Mouse (Mus musculus) CD4-positive naive resting alpha-beta T cell, adult 76 days (primary cell): ENCODE measurements around the gene Hexim2. TPM values are rescaled to one million over a fixed set of nuclear protein-coding genes. Genes with fewer than 3 reads are reported as not detected.

ENCODE experiments used
- total RNA-seq: library from RNA; stranded (reverse); gene quantifications from one replicate; pipeline ENCODE4 v1.2.4, GENCODE M21; 2023

Gene Hexim2
- 3.3 TPM for total RNA-seq

GRCm38 (mm10) chr11:103131701-103132575 lies at the start of gene Hexim2:
Gene Hexim2 (plus strand): TSS chr11:103132429.

GRCm38 (mm10) chr11:103101481-103101865 lies 30.8 kb upstream of the Hexim2 start, which contains the start of the genes Plcd3 and Acbd4:
Gene Plcd3 (minus strand): TSS chr11:103101658.
Gene Acbd4 (plus strand): TSS chr11:103101682.

GRCm38 (mm10) chr11:103116008-103116818 lies 16.0 kb upstream of the Hexim2 start, which contains the start of gene Hexim1:
Gene Hexim1 (plus strand): TSS chr11:103116231.

GRCm38 (mm10) chr11:103170494-103171285 lies 38.5 kb downstream of the Hexim2 start, which contains the start of gene Fmnl1:
Gene Fmnl1 (plus strand): TSS chr11:103171107.

Other genes with a start within 250 kb of the Hexim2 start
- not detected for gene Fam187a, start 247.3 kb upstream of the Hexim2 start, total RNA-seq
- gene Gfap, start 231.5 kb upstream of the Hexim2 start, total RNA-seq: not detected
- gene Kif18b, start 207.3 kb upstream of the Hexim2 start, total RNA-seq: 1.1 TPM
- not detected for gene C1ql1, start 185.7 kb upstream of the Hexim2 start, total RNA-seq
- gene Nmt1, start 104.2 kb upstream of the Hexim2 start, total RNA-seq: 58.4 TPM
- gene Dcakd, start 104.1 kb upstream of the Hexim2 start, total RNA-seq: 13.4 TPM
- 0.35 TPM for gene Plcd3, start 30.8 kb upstream of the Hexim2 start, total RNA-seq
- gene Acbd4, start 30.7 kb upstream of the Hexim2 start, total RNA-seq: 32.7 TPM
- 137 TPM for gene Hexim1, start 16.2 kb upstream of the Hexim2 start, total RNA-seq
- gene Fmnl1, start 38.7 kb downstream of the Hexim2 start, total RNA-seq: 357 TPM
- gene 1700023F06Rik, start 76.1 kb downstream of the Hexim2 start, total RNA-seq: not detected
- gene Spata32, start 86.0 kb downstream of the Hexim2 start, total RNA-seq: not detected
- 73.6 TPM for gene Map3k14, start 135.0 kb downstream of the Hexim2 start, total RNA-seq
- gene Arhgap27, start 231.3 kb downstream of the Hexim2 start, total RNA-seq: 66.2 TPM